8 mouse cellular contexts compared by ENCODE assay signal in the genomic region with DNA sequence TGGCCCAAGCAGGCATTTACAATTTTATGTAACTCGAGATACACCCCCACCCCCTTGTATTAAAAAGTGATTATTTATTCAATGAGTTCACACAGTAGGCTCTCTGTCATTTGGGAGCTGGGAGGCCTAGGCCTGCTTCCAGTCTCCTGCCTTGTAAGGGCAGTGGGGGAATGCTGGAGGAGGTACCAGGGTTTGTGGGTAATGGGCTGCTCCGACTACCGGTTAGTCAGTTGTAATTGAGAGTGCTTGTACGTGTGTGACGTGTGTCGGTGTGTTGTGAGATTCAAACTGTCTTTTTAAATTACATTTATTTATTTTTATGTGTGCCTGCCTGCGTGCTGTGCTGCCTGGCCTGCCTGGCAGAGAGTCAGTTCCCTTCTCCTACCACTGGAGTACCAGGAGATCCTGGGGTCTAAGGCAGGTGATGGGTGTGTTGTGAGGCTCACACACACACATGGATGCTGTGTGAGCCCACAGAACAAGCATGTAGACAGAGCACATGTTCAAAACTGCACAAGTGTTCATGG. TPM values are rescaled to one million over a fixed set of nuclear protein-coding genes. Genes with fewer than 3 reads are reported as not detected.
DNase-seq lines count a peak whose midpoint lies in the region; ATAC-seq and TF ChIP-seq lines count a peak whose summit lies in the region.

No protein-coding gene starts in this region.

- peaks cover 70% of the 10 kb centered on the region for H3K4me1 ChIP-seq in liver, embryonic 11.5 days (replicated peaks; ENCODE audit: control insufficient read depth, insufficient read depth, low read length)
- peaks cover 54% of the 10 kb centered on the region for H3K4me1 ChIP-seq in liver, postnatal 0 days (ENCODE audit: insufficient read depth)
- H3K4me1 ChIP-seq in hindbrain, embryonic 12.5 days, result peaks cover 70% of the 10 kb centered on the region

- no peak for DNase-seq in liver, embryonic 11.5 days (ENCODE audit: low spot score)
- DNase-seq in liver, postnatal 0 days, result no peak
- DNase-seq in embryo, embryonic 10.5 days (ENCODE audit: low spot score), result peak; percentile 65
- peak; percentile 12 for DNase-seq in lung, postnatal 10 days
- DNase-seq in MN1 (ENCODE audit: low spot score), result no peak
- no peak for DNase-seq in urinary bladder, postnatal 36 days (ENCODE audit: low spot score in 2 of 2)
- no peak for DNase-seq in right cerebral cortex, adult 2 months (ENCODE audit: low spot score in 2 of 2)

- H3K36me3 ChIP-seq in liver, embryonic 11.5 days (ENCODE audit: control insufficient read depth, insufficient read depth, low read length), result peaks cover 2% of the 10 kb centered on the region; the same call in 1 of the 2 replicates
- no peaks in the 10 kb centered on the region for H3K36me3 ChIP-seq in liver, postnatal 0 days (replicated peaks; ENCODE audit: insufficient read depth, low read length)
- H3K36me3 ChIP-seq in hindbrain, embryonic 12.5 days, result no peaks in the 10 kb centered on the region

- H3K9me3 ChIP-seq in liver, embryonic 11.5 days (ENCODE audit: control insufficient read depth, low read length), result no peaks in the 10 kb centered on the region
- H3K9me3 ChIP-seq in liver, postnatal 0 days (ENCODE audit: low read length), result no peaks in the 10 kb centered on the region
- H3K9me3 ChIP-seq in hindbrain, embryonic 12.5 days (replicated peaks), result no peaks in the 10 kb centered on the region

- TF ChIP-seq EP300 in liver, postnatal 0 days (IDR thresholded peaks at IDR 0.05; ENCODE audit: low read depth), result no peak

- peak overlapping the region; percentile 98 for H3K4me2 ChIP-seq in liver, embryonic 11.5 days
- no peak overlapping the region for H3K4me2 ChIP-seq in liver, postnatal 0 days (ENCODE audit: low read depth, low read length)
- peak overlapping the region; percentile 96 for H3K4me2 ChIP-seq in hindbrain, embryonic 12.5 days (replicated peaks)

- peak overlapping the region; percentile 34; the same call in 1 of the 2 replicates for H3K9ac ChIP-seq in liver, embryonic 11.5 days (ENCODE audit: low read depth, low read length)
- H3K9ac ChIP-seq in liver, postnatal 0 days (replicated peaks), result no peak overlapping the region
- peak overlapping the region; percentile 97 for H3K9ac ChIP-seq in hindbrain, embryonic 12.5 days

- 48% methylated on average over 7 of the region's 7 CpGs for WGBS in liver, embryonic 11.5 days
- 59% methylated on average over 7 of the region's 7 CpGs for WGBS in liver, postnatal 0 days (ENCODE audit: insufficient replicate concordance)
- 7% methylated on average over 7 of the region's 7 CpGs for WGBS in hindbrain, embryonic 12.5 days

- H3K27me3 ChIP-seq in liver, embryonic 11.5 days (replicated peaks; ENCODE audit: control insufficient read depth, insufficient read depth, low read length), result peaks cover 35% of the 10 kb centered on the region
- H3K27me3 ChIP-seq in liver, postnatal 0 days (ENCODE audit: insufficient read depth, low read length), result peaks cover 24% of the 10 kb centered on the region
- H3K27me3 ChIP-seq in hindbrain, embryonic 12.5 days, result no peaks in the 10 kb centered on the region

- peak overlapping the region; percentile 25; the same call in 1 of the 2 replicates for H3K27ac ChIP-seq in liver, embryonic 11.5 days (ENCODE audit: low read depth, low read length)
- no peak overlapping the region for H3K27ac ChIP-seq in liver, postnatal 0 days (ENCODE audit: low read depth)
- peak overlapping the region; percentile 99 for H3K27ac ChIP-seq in hindbrain, embryonic 12.5 days

- H3K4me3 ChIP-seq in liver, embryonic 11.5 days (ENCODE audit: low read depth, low read length), result peak overlapping the region; percentile 87; the same call in 1 of the 2 replicates
- no peak overlapping the region for H3K4me3 ChIP-seq in liver, postnatal 0 days (ENCODE audit: low read depth, low read length)
- peak overlapping the region; percentile 91 for H3K4me3 ChIP-seq in hindbrain, embryonic 12.5 days

- no peak for TF ChIP-seq CTCF in liver, postnatal 0 days (IDR thresholded peaks at IDR 0.05; ENCODE audit: low read depth)

- no peak for ATAC-seq in liver, embryonic 11.5 days (replicated peaks; ENCODE audit: low FRiP score)
- ATAC-seq in liver, postnatal 0 days, result no peak
- ATAC-seq in hindbrain, embryonic 12.5 days (ENCODE audit: low FRiP score), result no peak

RNA-seq across cellular contexts. Expression of a gene that starts 3.8 kb away (rescaled TPM):
- 6.7 and 8.8 TPM in 2 replicates for polyA plus RNA-seq in liver, embryonic 11.5 days (2014; fragmentation: Nextera tagmentation; extraction: Ambion mirVana)
- 1.1 and 1.2 TPM in 2 replicates for polyA plus RNA-seq in liver, postnatal 0 days (2015; fragmentation: Nextera tagmentation; extraction: Ambion mirVana)
- 21.9 and 23.8 TPM in 2 replicates for polyA plus RNA-seq in hindbrain, embryonic 12.5 days (2016; fragmentation: Nextera tagmentation; extraction: Ambion mirVana)

Comparison
In these comparisons a context has a peak if more than half of its experiments do, and no peak if none do; other contexts are left out.
1. DNase-seq: peak in embryo, embryonic 10.5 days (single experiment) and lung, postnatal 10 days (single experiment); none in liver, embryonic 11.5 days (single experiment), liver, postnatal 0 days (single experiment), MN1 (single experiment), urinary bladder, postnatal 36 days (0 of 2) and right cerebral cortex, adult 2 months (0 of 2).